Mouse (Mus musculus) ovary, postnatal 14 days (tissue): ENCODE data around the gene Slc38a9.
A peak's percentile ranks its signal among the peaks of the same experiment; 100 is the strongest.

Experiments used
- DNase-seq: peaks from one replicate; pipeline ENCODE4 v3.0.0; 2022; ENCODE audit warnings: low spot score

Gene Slc38a9

DNA sequence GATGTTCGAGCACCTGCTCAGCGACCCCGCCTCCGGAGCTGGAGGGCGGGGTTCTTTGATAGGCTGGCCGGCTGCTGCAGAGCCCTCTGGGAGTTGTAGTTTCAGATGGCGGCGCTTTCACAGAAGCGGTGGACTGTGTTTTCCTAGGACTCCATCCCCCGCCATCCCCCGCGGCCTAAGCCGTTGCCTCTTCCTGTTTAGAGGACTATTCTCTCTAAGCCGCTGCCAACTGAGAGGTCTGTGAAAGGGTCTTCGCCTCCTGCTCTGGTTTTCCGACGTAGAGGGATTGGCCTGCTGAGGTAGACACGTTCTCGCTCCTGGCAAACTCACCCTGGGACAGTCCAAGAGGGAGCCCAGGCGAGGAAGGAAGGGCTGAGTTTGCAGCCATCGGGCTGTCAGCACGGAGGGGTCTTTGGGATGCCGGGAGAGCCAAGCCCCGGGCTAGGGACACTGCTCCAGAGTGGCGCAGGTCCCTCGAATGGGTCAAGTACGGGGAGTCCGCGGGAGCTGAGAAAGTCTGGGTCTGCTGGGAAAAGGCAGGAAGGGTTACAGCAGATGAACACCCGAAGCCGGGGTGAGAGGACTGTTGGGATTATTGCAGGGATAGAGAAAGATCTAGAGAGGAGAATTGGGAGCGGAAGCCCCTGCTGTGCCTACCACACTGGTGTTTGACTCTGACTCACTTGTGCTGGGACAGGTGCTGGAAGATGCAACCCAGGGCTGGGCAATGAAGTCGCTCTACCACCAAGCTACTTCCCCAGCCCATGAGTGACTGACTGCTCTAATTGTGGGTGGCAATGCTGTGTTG lies at the start of gene Slc38a9:
TSS of gene Slc38a9 (plus strand) at position 178 of the 808 bp plus-strand sequence.
- peak; percentile 78 for DNase-seq

DNA sequence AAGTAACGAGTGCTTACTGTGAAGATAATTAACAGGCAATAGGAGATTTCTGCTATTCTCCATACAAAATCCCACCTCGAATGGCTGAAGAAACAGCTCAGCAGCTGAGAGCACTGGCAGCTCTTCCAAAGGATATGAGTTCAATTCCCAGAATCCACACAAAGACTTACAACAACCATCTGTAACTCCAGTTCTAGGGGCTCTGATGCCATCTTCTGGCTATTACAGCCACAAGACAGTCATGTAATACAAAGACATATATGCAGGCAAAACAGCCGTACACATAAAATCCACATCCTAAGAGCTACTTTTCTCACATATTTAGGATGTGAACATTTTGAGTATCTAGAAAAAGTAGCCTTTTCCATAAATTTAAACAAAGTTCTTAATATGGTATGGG lies 39.0 kb upstream of the Slc38a9 start:
- DNase-seq = no peak

DNA sequence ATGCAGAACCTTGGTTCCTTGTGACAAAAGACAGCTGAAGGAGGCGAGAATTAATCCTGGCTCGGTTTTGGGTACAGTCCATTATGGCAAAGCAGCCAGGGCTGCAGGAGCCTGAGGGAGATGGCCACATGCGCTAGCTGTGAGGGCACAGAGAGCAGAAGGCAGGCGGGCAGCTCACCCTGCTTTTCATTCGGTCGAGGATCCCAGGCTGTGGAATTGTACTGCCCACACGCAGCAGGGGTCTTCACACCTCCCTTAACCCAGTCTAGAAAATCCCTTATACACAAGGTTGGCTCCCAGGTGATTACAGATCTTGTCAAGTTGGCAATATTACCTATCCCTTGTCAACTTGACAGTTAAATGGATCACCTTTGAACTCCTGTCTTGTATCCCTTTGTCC lies 36.9 kb upstream of the Slc38a9 start:
- no peak for DNase-seq

DNA sequence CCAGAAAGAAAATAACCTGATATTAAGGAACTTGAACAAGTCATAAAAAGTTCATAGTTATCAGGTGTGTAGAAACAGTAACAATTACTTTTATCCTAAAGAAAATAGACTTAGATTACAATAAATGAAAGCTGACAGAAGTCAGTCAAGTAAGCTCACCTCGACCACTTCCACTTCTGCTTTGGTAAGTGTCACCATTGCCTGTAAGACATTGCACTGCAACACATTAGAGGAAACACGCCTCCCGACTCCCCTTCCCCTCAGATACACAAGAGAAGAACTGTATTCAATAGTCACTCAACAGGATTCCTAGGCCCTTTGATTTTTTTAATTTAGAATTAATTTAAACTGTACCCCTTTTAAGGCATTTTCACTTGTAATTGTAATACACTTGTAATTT lies 35.9 kb upstream of the Slc38a9 start:
- DNase-seq = no peak

DNA sequence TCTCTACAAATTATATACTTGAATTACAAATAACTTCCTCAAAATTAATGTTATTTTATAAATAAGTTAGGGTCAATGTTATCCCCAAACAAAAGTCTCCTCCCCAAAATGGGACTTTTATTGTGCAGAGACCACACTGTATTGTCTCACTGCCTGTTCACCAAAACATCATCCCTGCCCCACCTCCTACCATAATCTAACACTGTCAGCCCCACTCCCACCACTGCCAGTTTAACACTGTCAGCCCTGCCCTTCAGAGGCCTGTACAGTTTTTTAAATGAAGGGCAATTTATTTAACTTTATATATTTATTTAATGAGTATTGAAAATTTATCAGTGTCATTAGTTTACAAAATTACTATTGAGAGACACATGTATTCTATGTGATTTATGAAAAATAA lies 35.0 kb upstream of the Slc38a9 start:
- no peak for DNase-seq

DNA sequence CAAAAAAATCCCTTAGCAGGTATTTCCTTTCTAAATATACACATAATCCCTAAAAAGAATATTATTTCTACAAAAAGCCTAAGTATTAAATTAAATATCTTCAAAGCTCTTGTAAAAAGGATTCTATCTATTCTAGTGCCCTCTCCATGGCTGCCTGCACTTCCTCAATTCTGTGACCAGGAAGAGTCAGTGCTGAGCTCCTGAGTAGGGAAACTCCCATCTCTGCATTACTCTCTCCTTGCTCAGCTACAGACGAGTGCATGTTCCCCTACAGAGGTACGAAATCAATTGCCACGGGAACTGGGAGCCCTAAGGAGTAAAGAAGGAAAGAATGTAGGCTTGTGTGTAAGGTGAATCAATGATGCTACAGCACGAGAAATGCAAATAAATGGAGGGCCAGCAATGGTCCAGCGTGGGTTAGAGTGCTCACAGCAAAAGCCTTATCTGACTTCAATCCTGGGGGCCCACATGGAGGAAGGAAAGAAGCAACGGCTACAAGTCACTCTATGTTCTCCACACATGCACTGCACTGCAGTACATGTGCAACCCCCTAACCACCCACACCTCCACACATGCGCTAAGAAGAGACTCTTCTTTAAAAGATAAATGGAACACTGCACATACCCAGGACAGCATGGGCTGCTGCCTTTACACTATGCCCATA lies 25.2 kb upstream of the Slc38a9 start:
- DNase-seq = no peak

DNA sequence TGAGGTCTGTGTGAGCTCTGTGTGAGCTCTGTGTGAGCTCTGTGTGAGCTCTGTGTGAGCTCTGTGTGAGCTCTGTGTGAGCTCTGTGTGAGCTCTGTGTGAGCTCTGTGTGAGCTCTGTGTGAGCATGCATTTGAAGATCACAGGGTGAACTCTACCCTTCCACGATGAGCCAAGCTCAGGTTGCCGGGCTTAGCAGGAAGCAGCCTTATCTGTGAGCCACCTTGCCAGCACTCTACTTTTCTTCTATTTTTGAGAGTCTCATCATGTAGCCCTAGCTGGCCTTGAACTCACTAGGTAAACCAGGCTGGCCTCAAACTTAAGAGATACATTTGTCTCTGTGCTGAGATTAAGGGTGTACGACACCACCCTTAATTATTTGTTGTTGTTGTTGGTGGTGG lies 24.1 kb upstream of the Slc38a9 start:
- DNase-seq = no peak

DNA sequence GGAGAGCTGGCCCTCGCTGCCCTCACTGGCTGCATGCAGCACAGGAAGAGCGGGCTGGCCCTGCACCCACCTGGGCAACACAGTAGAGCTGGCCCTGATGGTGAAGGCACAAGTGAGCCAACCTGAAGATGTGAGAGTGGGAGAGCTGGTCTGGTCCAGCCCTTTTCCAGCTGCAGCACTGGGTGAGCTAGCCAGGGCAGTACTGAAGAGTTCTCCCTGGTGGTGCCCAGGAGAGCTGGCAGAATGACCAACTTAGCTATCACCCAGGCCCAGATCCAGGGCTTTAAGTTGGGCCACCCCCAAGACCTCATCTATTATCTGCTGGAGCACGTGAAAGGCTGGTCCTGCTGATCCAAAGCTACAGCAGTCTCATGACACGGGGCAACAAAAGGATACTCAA lies 21.4 kb upstream of the Slc38a9 start:
- DNase-seq = no peak

DNA sequence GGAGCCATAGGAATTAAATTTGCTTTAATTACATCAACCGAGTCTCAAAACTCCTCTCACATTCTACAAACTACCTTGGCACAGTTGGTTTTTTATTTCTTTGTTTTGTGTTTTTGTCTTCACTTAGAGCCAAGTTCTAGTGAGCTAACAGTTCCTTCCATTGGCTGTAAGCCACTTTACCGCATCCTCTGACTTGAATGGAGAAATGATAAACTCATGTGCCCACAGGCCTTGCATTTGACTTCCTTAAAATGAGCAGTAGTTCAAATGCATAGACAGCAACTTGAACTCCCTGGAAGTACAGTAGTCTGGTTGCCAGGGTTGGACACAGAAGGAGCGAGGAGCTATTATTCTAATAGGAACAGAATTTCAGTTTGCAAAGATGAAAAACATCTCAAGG lies 17.7 kb upstream of the Slc38a9 start:
- DNase-seq = no peak

DNA sequence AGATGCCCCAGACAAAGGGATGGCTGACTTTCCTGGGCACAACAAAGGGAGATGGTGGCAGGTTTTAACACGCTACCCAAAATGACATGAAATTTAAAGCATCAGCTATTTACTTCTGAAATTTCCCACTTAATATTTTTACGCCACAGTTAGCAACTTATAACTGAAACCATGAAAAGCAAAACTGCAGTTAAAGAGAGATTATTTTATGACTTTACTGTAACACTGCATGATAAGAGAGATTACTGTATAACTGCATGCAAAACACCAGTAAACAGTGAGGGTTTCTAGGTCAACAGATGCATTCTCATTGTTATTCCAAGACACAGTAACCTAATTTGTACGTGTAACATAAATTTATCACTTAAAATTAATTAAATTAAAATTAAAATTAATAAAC lies 15.6 kb upstream of the Slc38a9 start:
- DNase-seq = no peak

DNA sequence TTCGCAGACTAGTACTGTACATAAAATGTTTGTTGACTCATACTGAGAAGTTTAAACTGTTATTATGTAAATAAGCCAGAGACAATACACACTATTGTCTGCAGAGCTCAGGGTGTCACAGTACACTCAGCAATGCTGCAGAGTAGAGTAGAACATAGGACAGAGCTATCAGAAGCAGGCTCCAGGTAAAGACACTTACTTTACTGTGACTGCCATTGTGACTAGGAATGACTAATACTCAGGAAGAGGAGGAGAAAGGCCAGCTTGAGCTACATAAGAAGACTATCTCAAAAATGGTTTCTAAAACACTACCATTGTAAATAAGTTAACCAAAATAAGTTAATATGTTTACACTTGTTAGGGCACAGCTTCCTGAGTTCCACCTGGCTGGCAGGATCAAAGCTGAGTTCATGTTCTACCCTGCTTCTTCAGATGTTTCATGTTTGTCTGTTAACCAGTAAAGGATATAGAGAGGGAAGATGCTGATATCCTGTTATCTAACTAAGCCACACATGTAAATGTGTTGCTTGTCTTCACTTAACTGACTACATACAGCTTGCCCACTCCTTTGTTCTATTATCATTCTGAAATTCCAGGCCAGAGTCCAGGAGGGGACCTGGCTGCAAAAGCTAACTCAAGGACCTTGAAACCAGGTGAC lies 14.9 kb upstream of the Slc38a9 start:
- DNase-seq = no peak

DNA sequence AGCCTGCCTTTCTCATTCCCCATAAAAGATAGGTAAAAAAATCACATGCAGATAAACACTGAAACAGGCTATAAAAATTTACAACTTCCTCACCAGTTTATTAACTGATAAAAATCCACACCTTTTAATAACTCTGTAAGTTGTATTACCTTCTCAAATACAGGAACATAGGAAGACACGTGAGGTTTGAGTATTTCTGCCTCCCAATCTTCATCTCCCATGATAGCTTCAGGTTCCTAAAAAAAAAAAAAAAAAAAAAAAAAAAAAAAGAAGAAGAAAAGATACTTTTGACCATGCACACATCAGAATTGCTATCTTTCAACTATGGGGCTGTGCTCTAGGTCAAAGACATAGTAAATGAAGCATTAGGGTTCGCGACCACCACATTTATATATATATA lies 9.4 kb upstream of the Slc38a9 start:
- no peak for DNase-seq

DNA sequence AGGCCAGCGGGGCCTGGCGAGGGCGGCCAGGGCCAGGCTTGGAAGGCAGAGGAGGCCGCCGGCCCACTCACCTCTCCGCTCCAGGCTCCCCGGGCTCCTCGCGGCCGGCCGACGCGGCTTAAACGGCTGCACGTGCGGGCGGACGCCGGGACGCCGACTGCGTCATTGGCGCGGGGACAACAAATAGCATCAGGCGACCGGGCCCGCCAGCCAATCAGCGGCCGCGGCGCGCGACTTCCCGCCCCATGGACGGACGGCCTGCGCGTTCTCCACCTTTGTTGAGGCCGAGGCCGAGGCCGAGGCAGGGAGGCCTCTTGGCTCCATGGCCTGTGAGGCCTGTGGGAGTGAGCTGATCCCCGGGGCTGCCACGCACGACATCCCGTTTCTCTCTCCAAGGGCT lies 8.3 kb upstream of the Slc38a9 start, which contains the start of gene Ddx4:
TSS of gene Ddx4 (minus strand) at position 271 of the 400 bp plus-strand sequence.
- no peak for DNase-seq

DNA sequence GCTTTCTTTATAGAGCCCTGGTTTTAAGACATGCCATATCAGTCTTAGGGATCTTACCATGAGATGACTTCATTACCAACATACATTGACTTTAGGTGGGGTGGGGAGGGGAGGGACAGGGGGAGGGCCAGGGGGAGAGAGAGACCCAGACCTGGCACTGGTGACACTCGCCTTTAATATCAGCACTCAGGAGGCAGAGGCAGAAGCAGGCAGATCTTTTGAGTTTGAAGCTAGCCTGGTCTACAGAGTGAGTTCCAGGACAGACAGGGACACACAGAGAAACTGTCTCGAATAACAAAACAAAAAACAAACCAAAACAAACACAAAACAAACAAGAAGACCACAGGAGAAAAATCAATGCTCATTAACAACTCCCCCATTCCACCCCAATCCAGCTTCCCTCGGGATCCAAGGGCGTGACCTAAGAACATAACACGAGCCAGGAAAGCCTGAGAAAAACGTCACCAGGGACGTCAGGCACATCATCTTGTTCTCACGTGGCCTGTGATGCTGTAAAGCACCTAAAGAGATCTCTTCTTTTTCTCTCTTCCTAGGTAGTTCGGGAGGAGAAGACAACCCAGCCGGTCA lies 471 bp upstream of the Slc38a9 start:
- no peak for DNase-seq

DNA sequence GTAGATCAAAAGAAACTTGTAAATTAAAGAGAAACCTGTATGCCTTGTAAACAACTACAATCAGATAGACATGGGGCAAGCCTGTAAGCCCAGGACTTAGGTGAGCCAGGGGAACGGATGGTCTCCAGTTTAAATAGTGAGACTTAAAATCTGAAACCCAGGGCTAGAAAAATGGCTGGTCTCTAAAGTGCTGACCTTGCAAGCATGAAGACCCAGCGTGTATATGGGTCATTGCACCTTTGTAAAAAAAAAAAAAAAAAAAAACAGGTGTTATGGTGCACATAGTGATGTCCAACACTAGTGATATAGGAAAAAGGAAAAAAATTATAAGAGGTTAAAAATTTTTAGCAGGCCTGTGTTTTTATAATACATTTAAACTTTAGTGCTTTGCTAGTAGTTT lies 1.1 kb downstream of the Slc38a9 start:
- no peak for DNase-seq

DNA sequence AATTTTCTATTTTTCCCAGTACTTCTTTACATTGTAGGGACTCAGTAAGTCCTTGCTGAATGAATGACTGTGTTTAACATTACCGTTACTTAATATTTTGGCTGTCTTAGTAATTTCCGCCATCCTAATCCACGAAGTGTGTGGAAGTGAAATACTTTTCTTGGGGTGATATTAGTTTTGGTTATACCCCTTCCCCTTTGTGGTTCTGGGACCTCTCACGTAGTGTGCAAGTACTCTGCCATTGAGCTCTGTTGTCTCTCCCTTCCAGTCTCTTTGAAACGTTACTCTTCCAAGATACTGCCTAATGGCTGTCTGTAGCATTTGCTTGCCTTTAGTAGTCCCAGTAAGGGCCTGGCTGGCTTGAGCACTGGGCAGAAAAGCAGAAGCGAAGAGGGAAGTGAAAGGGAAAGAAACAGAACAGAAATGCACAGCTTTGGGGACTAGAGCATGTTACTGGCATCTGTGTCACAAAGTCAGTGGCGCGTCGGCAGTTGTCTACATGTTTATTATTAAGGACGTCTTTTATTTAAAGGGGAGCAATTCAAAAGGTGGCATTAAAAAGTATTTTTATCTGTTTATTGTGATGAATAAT lies 6.0 kb downstream of the Slc38a9 start:
- no peak for DNase-seq

DNA sequence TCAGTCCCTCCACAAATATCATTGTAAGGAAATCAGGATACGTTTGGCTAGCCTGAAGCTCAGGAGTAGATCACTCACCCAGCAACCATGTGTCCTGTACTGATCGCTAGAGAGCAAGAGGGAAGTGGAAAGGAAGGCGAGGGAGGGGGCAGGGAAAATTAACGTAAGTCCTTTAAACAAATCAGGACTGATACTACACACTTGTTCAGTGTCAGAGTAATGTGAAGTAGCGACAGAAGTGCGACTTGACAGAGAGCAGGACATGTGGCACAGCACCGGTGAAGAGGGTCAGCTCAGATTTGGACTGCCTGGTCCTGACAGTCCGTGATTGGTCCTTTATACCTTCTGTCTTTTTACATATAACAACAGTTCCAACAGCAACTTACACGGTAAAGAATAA lies 6.7 kb downstream of the Slc38a9 start:
- no peak for DNase-seq

DNA sequence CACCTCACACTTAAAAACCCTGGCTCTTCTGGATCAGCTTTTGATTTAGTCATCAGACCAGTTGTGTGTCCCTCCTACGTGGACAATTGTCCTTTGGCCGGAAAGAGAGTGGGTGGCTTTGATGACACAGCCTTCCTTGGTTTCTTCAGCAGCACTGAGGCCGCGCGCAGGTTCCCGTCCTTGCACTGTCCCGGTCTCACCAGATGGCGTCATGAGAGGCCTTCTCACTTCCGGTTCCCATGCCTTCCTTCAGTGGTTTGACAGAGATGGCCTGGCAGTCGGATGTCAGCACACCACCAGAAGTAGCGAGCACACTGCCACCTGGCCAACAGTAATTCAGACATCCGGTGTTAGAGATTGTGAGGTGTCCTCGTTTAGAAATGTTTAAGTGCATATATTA lies 11.2 kb downstream of the Slc38a9 start:
- no peak for DNase-seq

DNA sequence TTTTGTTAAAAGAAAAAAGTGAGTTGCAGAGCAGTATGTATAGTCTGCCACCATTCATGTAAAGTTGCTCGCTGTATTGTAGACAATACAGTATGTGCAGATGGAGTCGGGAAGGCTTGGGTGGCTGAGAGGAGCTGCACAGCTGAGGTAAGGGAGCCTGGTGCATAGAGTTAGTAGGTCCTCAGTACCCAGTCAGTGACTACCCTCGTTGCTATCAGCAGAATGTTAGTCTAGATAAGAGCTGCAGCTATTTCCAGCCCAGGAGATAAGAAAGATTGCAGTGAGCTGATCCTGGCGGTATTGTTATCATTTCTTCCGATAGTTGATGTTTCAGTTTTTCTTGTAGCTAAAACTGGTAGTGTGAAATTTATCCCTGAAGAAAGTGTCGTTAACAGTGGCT lies 12.2 kb downstream of the Slc38a9 start:
- no peak for DNase-seq

DNA sequence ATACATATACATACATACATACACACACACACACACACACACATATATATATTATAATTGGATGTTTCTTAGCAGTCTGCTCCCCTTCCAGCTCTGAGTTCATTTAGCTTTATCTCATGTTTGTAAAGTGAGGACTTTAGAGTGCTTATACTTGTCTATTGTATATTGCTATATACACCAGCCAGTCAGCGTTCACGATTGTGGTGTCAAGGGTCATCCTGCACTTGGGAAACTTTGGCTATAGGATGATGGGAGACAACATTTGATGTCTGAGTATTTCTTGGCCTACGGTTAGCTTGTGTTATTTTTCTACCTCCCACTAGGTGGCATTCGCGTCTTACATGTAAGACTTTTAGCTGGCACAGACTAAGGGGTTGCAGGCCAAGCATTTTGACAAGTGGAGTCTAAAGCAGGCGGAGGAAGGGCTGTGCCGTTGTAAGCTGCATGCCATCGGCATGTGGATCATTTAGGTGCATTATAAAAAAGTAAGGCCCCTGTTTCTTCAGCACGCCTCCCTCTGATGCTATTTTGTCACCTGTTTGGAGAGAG lies 13.4 kb downstream of the Slc38a9 start:
- DNase-seq = peak; percentile 49

DNA sequence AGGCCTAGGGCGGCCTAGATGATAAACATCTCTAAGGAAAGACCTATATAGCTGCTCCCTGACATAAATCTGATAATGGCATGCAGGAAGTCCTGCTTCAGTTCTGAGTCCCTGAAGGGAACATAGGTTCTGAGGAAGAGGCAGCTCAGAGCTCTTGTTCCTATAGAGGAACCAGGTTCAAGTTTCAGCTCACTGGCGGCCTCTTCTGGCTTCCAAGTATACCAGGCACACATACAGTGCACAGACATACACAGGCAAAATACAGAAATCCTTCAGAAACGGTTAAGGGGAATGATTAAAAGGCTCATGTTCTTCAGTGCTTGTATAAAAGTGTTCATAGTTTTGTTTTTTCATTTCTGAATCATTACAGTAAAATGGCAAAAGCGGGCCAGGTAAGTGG lies 17.6 kb downstream of the Slc38a9 start:
- DNase-seq = no peak

DNA sequence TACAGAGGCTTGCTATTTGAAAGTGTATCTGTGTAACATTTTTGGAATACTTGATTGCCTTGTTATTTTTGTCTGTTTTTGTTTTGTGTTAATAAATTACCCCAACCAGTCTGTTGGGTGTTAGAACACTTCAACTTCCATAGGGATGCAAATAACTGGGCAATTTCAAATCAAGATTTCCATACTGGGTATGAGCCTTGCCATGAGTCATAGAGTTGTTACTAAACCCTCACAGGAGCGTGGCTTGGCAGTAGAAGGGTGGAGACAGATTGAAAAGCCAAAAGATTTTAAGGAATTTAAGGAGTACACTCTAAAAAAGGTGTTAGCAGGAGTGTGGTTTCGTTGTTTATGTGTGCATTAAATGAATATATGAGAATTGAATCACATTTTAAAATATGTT lies 22.8 kb downstream of the Slc38a9 start:
- DNase-seq = no peak
